Mouse (Mus musculus): ENCODE data around the gene 4930402H24Rik. TPM values are rescaled to one million over a fixed set of nuclear protein-coding genes. Genes with fewer than 3 reads are reported as not detected.
"Not testable (repeated sequence)": the region's sequence is repeated elsewhere in the genome, so short reads cannot be mapped to it uniquely, and the experiment has no call there.

Gene 4930402H24Rik
- polyA plus RNA-seq, 1 experiment, result 18.0 TPM

DNA sequence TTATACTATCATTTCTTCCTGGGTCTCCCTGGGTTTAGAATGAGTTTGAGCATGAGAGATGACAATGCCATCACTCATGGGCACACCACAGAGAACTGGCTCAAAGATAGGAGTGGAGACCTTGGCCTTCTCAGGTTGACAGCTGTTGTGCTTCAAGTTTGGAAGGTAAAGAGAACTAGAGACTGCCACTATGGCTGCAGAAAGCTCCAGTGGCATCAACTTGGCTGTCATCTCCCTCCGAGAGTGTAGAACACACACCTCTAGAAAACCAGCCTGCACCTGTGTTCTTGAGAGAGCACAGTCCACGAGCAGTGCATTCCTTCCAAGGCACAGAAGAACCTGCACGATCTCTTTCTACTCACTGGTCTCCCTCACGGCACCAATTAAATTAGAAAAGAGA is 76.7 kb downstream of the 4930402H24Rik start:
- no peaks in the 10 kb centered on the region for H3K36me3 ChIP-seq (ENCODE audit: control insufficient read depth, insufficient read depth, low read length, poor library complexity, severe bottlenecking)
- no peaks in the 10 kb centered on the region for H3K27me3 ChIP-seq (ENCODE audit: control insufficient read depth, insufficient read depth, low read length, poor library complexity, severe bottlenecking)
- H3K4me1 ChIP-seq (ENCODE audit: control insufficient read depth, insufficient read depth, low read length), result no peaks in the 10 kb centered on the region
- H3K9me3 ChIP-seq (replicated peaks; ENCODE audit: control insufficient read depth, insufficient read depth, low read length, poor library complexity, severe bottlenecking), result no peaks in the 10 kb centered on the region
- H3K4me3 ChIP-seq (ENCODE audit: low read depth, low read length), result no peak overlapping the region
- no peak overlapping the region for H3K27ac ChIP-seq (ENCODE audit: insufficient read depth, low read length)
- TF ChIP-seq POLR2A (IDR thresholded peaks at IDR 0.05; ENCODE audit: insufficient read depth, low read length), result no peak
- TF ChIP-seq EP300 (IDR thresholded peaks at IDR 0.05; ENCODE audit: insufficient read depth, low read depth, low read length), result no peak
- TF ChIP-seq CTCF (IDR thresholded peaks at IDR 0.05; ENCODE audit: low read depth, low read length), result no peak
- no peak overlapping the region for H3K9ac ChIP-seq (ENCODE audit: low read depth, poor library complexity, severe bottlenecking)

DNA sequence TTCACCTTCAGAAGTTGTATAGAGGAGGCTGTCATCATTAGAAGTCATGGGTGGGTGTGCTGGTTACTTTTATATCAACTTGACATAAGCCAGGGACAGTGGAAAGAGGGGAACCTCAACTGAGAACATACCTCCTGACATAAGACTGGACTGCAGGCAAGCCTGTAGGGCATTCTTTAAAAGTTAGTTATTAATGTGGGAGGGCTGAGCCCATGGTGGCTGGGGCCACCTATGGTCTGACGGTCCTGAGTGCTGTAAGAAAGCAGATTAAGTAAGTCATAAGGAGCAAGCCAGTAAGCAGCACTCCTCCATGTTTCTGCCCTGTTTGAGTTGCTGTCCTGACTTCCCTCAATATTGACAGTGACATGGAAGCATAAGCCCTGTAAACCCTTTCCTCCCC is 77.5 kb downstream of the 4930402H24Rik start:
- H3K9me3 ChIP-seq (replicated peaks; ENCODE audit: control insufficient read depth, insufficient read depth, low read length, poor library complexity, severe bottlenecking), result no peaks in the 10 kb centered on the region
- no peak overlapping the region for H3K9ac ChIP-seq (ENCODE audit: low read depth, poor library complexity, severe bottlenecking)
- no peaks in the 10 kb centered on the region for H3K27me3 ChIP-seq (ENCODE audit: control insufficient read depth, insufficient read depth, low read length, poor library complexity, severe bottlenecking)
- H3K4me1 ChIP-seq (ENCODE audit: control insufficient read depth, insufficient read depth, low read length), result no peaks in the 10 kb centered on the region
- H3K36me3 ChIP-seq (ENCODE audit: control insufficient read depth, insufficient read depth, low read length, poor library complexity, severe bottlenecking), result no peaks in the 10 kb centered on the region
- TF ChIP-seq EP300 (IDR thresholded peaks at IDR 0.05; ENCODE audit: insufficient read depth, low read depth, low read length), result no peak
- no peak for TF ChIP-seq CTCF (IDR thresholded peaks at IDR 0.05; ENCODE audit: low read depth, low read length)
- no peak for TF ChIP-seq POLR2A (IDR thresholded peaks at IDR 0.05; ENCODE audit: insufficient read depth, low read length)
- no peak overlapping the region for H3K4me3 ChIP-seq (ENCODE audit: low read depth, low read length)
- H3K27ac ChIP-seq (ENCODE audit: insufficient read depth, low read length), result no peak overlapping the region

DNA sequence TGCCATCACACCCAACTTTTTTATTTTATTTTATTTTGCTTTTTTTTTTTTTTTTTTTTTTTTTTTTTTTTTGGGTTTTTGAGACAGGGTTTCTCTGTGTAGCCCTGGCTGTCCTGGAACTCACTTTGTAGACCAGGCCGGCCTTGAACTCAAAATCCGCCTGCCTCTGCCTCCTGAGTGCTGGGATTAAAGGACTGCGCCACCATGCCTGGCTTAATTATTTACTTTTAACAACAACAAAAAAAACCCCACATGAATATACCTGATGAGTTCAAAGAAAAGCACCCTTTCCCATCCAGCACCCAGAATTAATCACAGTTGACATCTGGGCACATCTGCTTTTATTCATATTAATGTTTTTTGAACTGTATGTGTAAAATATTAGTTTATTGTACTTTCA is 78.1 kb downstream of the 4930402H24Rik start:
- not testable (repeated sequence) for H3K9me3 ChIP-seq (replicated peaks; ENCODE audit: control insufficient read depth, insufficient read depth, low read length, poor library complexity, severe bottlenecking); H3K27me3 ChIP-seq (ENCODE audit: control insufficient read depth, insufficient read depth, low read length, poor library complexity, severe bottlenecking); H3K9ac ChIP-seq (ENCODE audit: low read depth, poor library complexity, severe bottlenecking); H3K4me1 ChIP-seq (ENCODE audit: control insufficient read depth, insufficient read depth, low read length); H3K36me3 ChIP-seq (ENCODE audit: control insufficient read depth, insufficient read depth, low read length, poor library complexity, severe bottlenecking); H3K27ac ChIP-seq (ENCODE audit: insufficient read depth, low read length); H3K4me3 ChIP-seq (ENCODE audit: low read depth, low read length)

DNA sequence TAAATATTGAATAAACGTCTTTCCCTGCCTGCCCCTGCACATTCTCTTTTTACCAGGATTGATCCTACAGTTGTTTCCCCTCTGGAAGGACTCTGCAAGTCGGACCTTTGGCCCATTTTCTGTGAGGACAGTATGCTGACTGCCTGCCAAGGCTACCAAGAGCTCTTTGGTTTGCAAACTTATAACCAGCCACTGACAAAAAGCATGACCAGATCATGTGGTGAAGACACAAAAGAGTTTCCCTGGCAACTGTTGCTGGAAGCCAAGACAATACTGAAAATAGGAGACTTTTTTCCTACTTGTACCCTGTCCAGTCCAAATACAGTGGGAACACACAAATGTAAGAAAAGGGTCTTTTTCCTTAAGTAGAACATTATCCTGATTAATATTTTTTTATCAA is 78.8 kb downstream of the 4930402H24Rik start:
- no peak overlapping the region for H3K4me3 ChIP-seq (ENCODE audit: low read depth, low read length)
- H3K36me3 ChIP-seq (ENCODE audit: control insufficient read depth, insufficient read depth, low read length, poor library complexity, severe bottlenecking), result no peaks in the 10 kb centered on the region
- TF ChIP-seq POLR2A (IDR thresholded peaks at IDR 0.05; ENCODE audit: insufficient read depth, low read length) (no peak), CTCF (IDR thresholded peaks at IDR 0.05; ENCODE audit: low read depth, low read length) (no peak), EP300 (IDR thresholded peaks at IDR 0.05; ENCODE audit: insufficient read depth, low read depth, low read length) (no peak)
- no peaks in the 10 kb centered on the region for H3K9me3 ChIP-seq (replicated peaks; ENCODE audit: control insufficient read depth, insufficient read depth, low read length, poor library complexity, severe bottlenecking)
- H3K27ac ChIP-seq (ENCODE audit: insufficient read depth, low read length), result no peak overlapping the region
- no peaks in the 10 kb centered on the region for H3K27me3 ChIP-seq (ENCODE audit: control insufficient read depth, insufficient read depth, low read length, poor library complexity, severe bottlenecking)
- no peaks in the 10 kb centered on the region for H3K4me1 ChIP-seq (ENCODE audit: control insufficient read depth, insufficient read depth, low read length)
- no peak overlapping the region for H3K9ac ChIP-seq (ENCODE audit: low read depth, poor library complexity, severe bottlenecking)

DNA sequence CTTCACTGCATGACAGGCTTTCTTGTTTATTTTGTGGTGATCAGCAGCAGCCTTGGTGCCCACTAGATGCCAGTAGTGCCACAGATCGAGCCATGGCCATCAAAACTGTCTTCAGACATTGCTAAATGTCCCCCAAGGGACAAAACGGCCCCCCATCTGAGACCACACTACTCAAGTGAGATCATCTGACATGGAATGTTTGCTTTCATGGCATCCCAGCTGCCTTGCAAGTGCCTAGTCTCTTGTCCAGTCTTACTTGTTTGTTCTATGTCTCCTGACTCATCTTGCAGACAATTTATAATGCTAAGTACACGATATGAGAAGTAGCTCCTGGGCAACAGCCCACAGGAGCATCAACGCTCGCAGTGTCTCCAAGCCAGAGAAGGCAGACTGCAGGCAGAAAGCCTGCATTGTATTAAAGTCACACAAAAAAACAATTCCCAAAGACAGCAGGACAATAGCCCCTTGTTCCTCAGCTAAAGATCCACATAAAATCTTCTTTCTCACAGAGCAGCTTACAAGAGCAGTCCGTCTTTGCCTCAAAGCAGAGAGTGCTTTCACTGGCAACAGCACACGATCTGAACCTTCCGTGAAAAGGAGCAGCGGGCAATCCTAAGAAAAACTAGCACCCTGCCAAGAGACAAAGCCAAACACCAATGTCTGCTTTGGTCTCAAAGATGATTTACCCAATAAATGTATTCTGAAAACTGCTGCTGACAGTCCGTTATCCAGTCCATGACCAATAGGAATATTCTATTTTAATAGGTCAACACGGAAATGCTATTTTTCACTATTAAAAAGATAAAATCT is 87.2 kb downstream of the 4930402H24Rik start:
- TF ChIP-seq EP300 (IDR thresholded peaks at IDR 0.05; ENCODE audit: insufficient read depth, low read depth, low read length) (no peak), POLR2A (IDR thresholded peaks at IDR 0.05; ENCODE audit: insufficient read depth, low read length) (no peak), CTCF (IDR thresholded peaks at IDR 0.05; ENCODE audit: low read depth, low read length) (no peak)
- Histone ChIP-seq H3K27ac (ENCODE audit: insufficient read depth, low read length) (no peak overlapping the region), H3K36me3 (ENCODE audit: control insufficient read depth, insufficient read depth, low read length, poor library complexity, severe bottlenecking) (no peaks in the 10 kb centered on the region)

DNA sequence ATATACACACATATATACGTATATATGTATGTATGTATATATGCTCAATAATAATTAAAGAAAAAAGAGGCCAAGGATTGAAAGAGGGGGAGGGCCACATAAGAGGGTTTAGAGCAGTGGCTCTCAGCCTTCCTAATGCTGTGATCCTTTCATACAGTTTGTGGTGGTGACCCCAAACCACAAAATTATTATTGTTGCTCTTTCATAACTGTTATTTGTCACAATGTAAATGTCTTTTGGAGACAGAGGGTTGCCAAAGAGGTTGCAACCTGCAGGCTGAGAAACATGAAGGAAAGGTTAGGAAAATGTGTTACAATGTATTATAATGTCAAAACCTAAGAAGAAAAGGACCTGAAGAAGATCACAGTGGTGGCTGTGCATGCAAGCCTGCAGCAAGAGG is 88.3 kb downstream of the 4930402H24Rik start:
- Histone ChIP-seq H3K36me3 (ENCODE audit: control insufficient read depth, insufficient read depth, low read length, poor library complexity, severe bottlenecking) (no peaks in the 10 kb centered on the region), H3K27me3 (ENCODE audit: control insufficient read depth, insufficient read depth, low read length, poor library complexity, severe bottlenecking) (no peaks in the 10 kb centered on the region)

More for the DNA sequence above, 87.2 kb downstream of the 4930402H24Rik start:
- Histone ChIP-seq H3K4me3 (ENCODE audit: low read depth, low read length) (no peak overlapping the region), H3K9ac (ENCODE audit: low read depth, poor library complexity, severe bottlenecking) (no peak overlapping the region), H3K4me1 (ENCODE audit: control insufficient read depth, insufficient read depth, low read length) (no peaks in the 10 kb centered on the region), H3K9me3 (replicated peaks; ENCODE audit: control insufficient read depth, insufficient read depth, low read length, poor library complexity, severe bottlenecking) (no peaks in the 10 kb centered on the region), H3K27me3 (ENCODE audit: control insufficient read depth, insufficient read depth, low read length, poor library complexity, severe bottlenecking) (no peaks in the 10 kb centered on the region)

More for the DNA sequence above, 88.3 kb downstream of the 4930402H24Rik start:
- Histone ChIP-seq H3K4me1 (ENCODE audit: control insufficient read depth, insufficient read depth, low read length) (no peaks in the 10 kb centered on the region), H3K4me3 (ENCODE audit: low read depth, low read length) (no peak overlapping the region), H3K9ac (ENCODE audit: low read depth, poor library complexity, severe bottlenecking) (no peak overlapping the region), H3K9me3 (replicated peaks; ENCODE audit: control insufficient read depth, insufficient read depth, low read length, poor library complexity, severe bottlenecking) (no peaks in the 10 kb centered on the region), H3K27ac (ENCODE audit: insufficient read depth, low read length) (no peak overlapping the region)
- TF ChIP-seq POLR2A (IDR thresholded peaks at IDR 0.05; ENCODE audit: insufficient read depth, low read length) (no peak), EP300 (IDR thresholded peaks at IDR 0.05; ENCODE audit: insufficient read depth, low read depth, low read length) (no peak), CTCF (IDR thresholded peaks at IDR 0.05; ENCODE audit: low read depth, low read length) (no peak)
